Mouse (Mus musculus): ENCODE results near the gene Surf4. TPM values are rescaled to one million over a fixed set of nuclear protein-coding genes. Genes with fewer than 3 reads are reported as not detected.
"Not testable (repeated sequence)": the region's sequence is repeated elsewhere in the genome, so short reads cannot be mapped to it uniquely, and the experiment has no call there.

Surf4 gene
- polyA plus RNA-seq, 1 experiment from 2014 or later: 181 TPM

- CTCF ChIA-PET: interaction anchor here (1.1 to 4.0 kb wide), 8 partner anchors 12 to 331 kb away, joined by 3 to 22 read pairs (median 4); no protein-coding TSS in a partner anchor
- ATAC-seq (no peak), DNase-seq (ENCODE audit: low read depth, low spot score) (no peak)
- no peak for TF ChIP-seq CTCF (IDR thresholded peaks at IDR 0.05)
- in situ Hi-C loops (cut with MboI; ENCODE audit: low pct_unique_long_range_greater_than_20kb): loop anchor here (25.0 kb wide), 1 partner anchor 469 kb away; the partner anchor contains the start of gene Sec16a
- POLR2A ChIA-PET: no interaction called here
- H3K27me3 ChIP-seq: no peaks in the 10 kb centered on the region
Observed at GRCm38 (mm10) chr2:26906431-26906830, 27.3 kb downstream of the Surf4 start.

GRCm38 (mm10) chr2:26905936-26906335 is 27.8 kb downstream of the Surf4 start:
- no peaks in the 10 kb centered on the region for H3K27me3 ChIP-seq
- no peak for ATAC-seq
- no peak for TF ChIP-seq CTCF (IDR thresholded peaks at IDR 0.05)
- CTCF ChIA-PET: interaction anchor here (1.2 to 4.0 kb wide), 3 partner anchors 133 to 296 kb away, joined by 3 to 22 read pairs (median 4); no protein-coding TSS in a partner anchor
- in situ Hi-C loops (cut with MboI; ENCODE audit: low pct_unique_long_range_greater_than_20kb): loop anchor here (25.0 kb wide), 1 partner anchor 469 kb away; the partner anchor contains the start of gene Sec16a
- DNase-seq (ENCODE audit: low read depth, low spot score): no peak
- POLR2A ChIA-PET: no interaction called here

GRCm38 (mm10) chr2:26903311-26903710 is 30.4 kb downstream of the Surf4 start:
- DNase-seq (ENCODE audit: low read depth, low spot score) (no peak), ATAC-seq (no peak)
- no peaks in the 10 kb centered on the region for H3K27me3 ChIP-seq
- no peak for TF ChIP-seq CTCF (IDR thresholded peaks at IDR 0.05)
- in situ Hi-C loops (cut with MboI; ENCODE audit: low pct_unique_long_range_greater_than_20kb): loop anchor here (25.0 kb wide), 1 partner anchor 466 kb away; the partner anchor contains the start of gene Sec16a
- ChIA-PET POLR2A (interaction anchor here (2.0 kb wide), 1 partner anchor 9 kb away, joined by 10 read pairs; no protein-coding TSS in a partner anchor), CTCF (interaction anchor here (1.2 to 2.4 kb wide), 3 partner anchors 14 to 256 kb away, joined by 3 to 11 read pairs (median 3); no protein-coding TSS in a partner anchor)

GRCm38 (mm10) chr2:26902467-26903220 is 31.1 kb downstream of the Surf4 start, which contains the start of gene Surf6:
Gene Surf6 (minus strand): TSS chr2:26902879.
- CTCF ChIA-PET: interaction anchor here (1.2 to 2.4 kb wide), 3 partner anchors 14 to 256 kb away, joined by 3 to 11 read pairs (median 3); no protein-coding TSS in a partner anchor
- ATAC-seq (peak; percentile 84), DNase-seq (ENCODE audit: low read depth, low spot score) (peak; percentile 87)
- H3K27me3 ChIP-seq: no peaks in the 10 kb centered on the region
- POLR2A ChIA-PET: interaction anchor here (2.0 kb wide), 1 partner anchor 9 kb away, joined by 10 read pairs; no protein-coding TSS in a partner anchor
- no peak for TF ChIP-seq CTCF (IDR thresholded peaks at IDR 0.05)
- in situ Hi-C loops (cut with MboI; ENCODE audit: low pct_unique_long_range_greater_than_20kb): loop anchor here (25.0 kb wide), 1 partner anchor 465 kb away; the partner anchor contains the start of gene Sec16a

GRCm38 (mm10) chr2:26901834-26902400 is 31.8 kb downstream of the Surf4 start:
- POLR2A ChIA-PET: interaction anchor here (2.0 kb wide), 1 partner anchor 10 kb away, joined by 10 read pairs; no protein-coding TSS in a partner anchor
- TF ChIP-seq CTCF (IDR thresholded peaks at IDR 0.05): no peak
- no peak for ATAC-seq
- no peak for DNase-seq (ENCODE audit: low read depth, low spot score)
- CTCF ChIA-PET: interaction anchor here (2.4 kb wide), 1 partner anchor 255 kb away, joined by 11 read pairs; no protein-coding TSS in a partner anchor
- H3K27me3 ChIP-seq: no peaks in the 10 kb centered on the region
- in situ Hi-C loops (cut with MboI; ENCODE audit: low pct_unique_long_range_greater_than_20kb): loop anchor here (25.0 kb wide), 1 partner anchor 465 kb away; the partner anchor contains the start of gene Sec16a

- in situ Hi-C loops (cut with MboI; ENCODE audit: low pct_unique_long_range_greater_than_20kb): loop anchor here (25.0 kb wide), 1 partner anchor 463 kb away; the partner anchor contains the start of gene Sec16a
- ATAC-seq (no peak), DNase-seq (ENCODE audit: low read depth, low spot score) (no peak)
- TF ChIP-seq CTCF (IDR thresholded peaks at IDR 0.05): no peak
- POLR2A ChIA-PET: no interaction called here
- no peaks in the 10 kb centered on the region for H3K27me3 ChIP-seq
- CTCF ChIA-PET: interaction anchor here (3.2 kb wide), 1 partner anchor 254 kb away, joined by 13 read pairs; no protein-coding TSS in a partner anchor
Observed at GRCm38 (mm10) chr2:26900731-26901130, 33.0 kb downstream of the Surf4 start.

- ATAC-seq: no peak
- POLR2A ChIA-PET: no interaction called here
- in situ Hi-C loops (cut with MboI; ENCODE audit: low pct_unique_long_range_greater_than_20kb): loop anchor here (5.0 kb wide), 1 partner anchor 244 kb away; no protein-coding TSS in a partner anchor
- no peaks in the 10 kb centered on the region for H3K27me3 ChIP-seq
- no peak for DNase-seq (ENCODE audit: low read depth, low spot score)
- TF ChIP-seq CTCF (IDR thresholded peaks at IDR 0.05): no peak
- CTCF ChIA-PET: interaction anchor here (1.3 kb wide), 1 partner anchor 48 kb away, joined by 3 read pairs; no protein-coding TSS in a partner anchor
Observed at GRCm38 (mm10) chr2:26895898-26896297, 37.8 kb downstream of the Surf4 start.

GRCm38 (mm10) chr2:26886170-26886569 is 47.6 kb downstream of the Surf4 start:
- ATAC-seq; CTCF ChIA-PET; H3K27me3 ChIP-seq; in situ Hi-C loops (cut with MboI; ENCODE audit: low pct_unique_long_range_greater_than_20kb); POLR2A ChIA-PET; DNase-seq (ENCODE audit: low read depth, low spot score): not testable (repeated sequence)

- CTCF ChIA-PET; DNase-seq (ENCODE audit: low read depth, low spot score); H3K27me3 ChIP-seq; ATAC-seq; POLR2A ChIA-PET; in situ Hi-C loops (cut with MboI; ENCODE audit: low pct_unique_long_range_greater_than_20kb): not testable (repeated sequence)
Observed at GRCm38 (mm10) chr2:26885541-26885940, 48.2 kb downstream of the Surf4 start.

GRCm38 (mm10) chr2:26878571-26878970 is 55.2 kb downstream of the Surf4 start:
- DNase-seq (ENCODE audit: low read depth, low spot score) (no peak), ATAC-seq (no peak)
- ChIA-PET POLR2A (no interaction called here), CTCF (no interaction called here)
- in situ Hi-C loops (cut with MboI; ENCODE audit: low pct_unique_long_range_greater_than_20kb): no loop called here
- TF ChIP-seq CTCF (IDR thresholded peaks at IDR 0.05): no peak
- peaks cover 14% of the 10 kb centered on the region for H3K27me3 ChIP-seq
